Mouse (Mus musculus) liver, embryonic 14.5 days (tissue): ENCODE results near the gene Olfr453. TPM values are rescaled to one million over a fixed set of nuclear protein-coding genes. Genes with fewer than 3 reads are reported as not detected.

Source experiments
- ATAC-seq: fragments of 200-750 bp; cut with Nextera tagmentation; 2 replicates; pipeline ENCODE4 v1.8.0; 2017; ENCODE audit warnings: moderate number of reproducible peaks, mild to moderate bottlenecking, moderate library complexity; ENCODE audit not compliant: insufficient read depth
- DNase-seq, 3 experiments: peaks; one replicate each; pipeline ENCODE4 v3.0.0-alpha.2; 2012 to 2013; ENCODE audit warnings: low read depth in 3 of 3, low spot score in 3 of 3
- H3K27ac ChIP-seq: fragments of 300-500 bp; sonication (generic); 2 replicates; pipeline ENCODE4 v1.5.1; 2014; ENCODE audit warnings: moderate library complexity, mild to moderate bottlenecking, control low read depth, inconsistent platforms
- H3K27me3 ChIP-seq: fragments of 300-500 bp; sonication (generic); 2 replicates; pipeline ENCODE4 v1.6.1; 2014; ENCODE audit warnings: mild to moderate bottlenecking, low read length, moderate library complexity; ENCODE audit not compliant: control insufficient read depth, insufficient read depth
- H3K36me3 ChIP-seq: fragments of 300-500 bp; sonication (generic); replicated peaks from 2 replicates; pipeline ENCODE4 v1.6.1; 2014; ENCODE audit warnings: low read depth; ENCODE audit not compliant: control insufficient read depth, insufficient read depth
- H3K4me1 ChIP-seq, 2 experiments: fragments of 200-500 bp in 1 of 2; fragments of 300-500 bp in 1 of 2; sonication (generic) in 1 of 2; replicated peaks; 2 replicates each; pipeline ENCODE4 v1.6.1; 2012 to 2014; ENCODE audit warnings: antibody characterized with exemption in 1 of 2, inconsistent platforms in 1 of 2, low read length in 1 of 2; ENCODE audit not compliant: control insufficient read depth in 2 of 2, insufficient read depth in 2 of 2
- H3K4me2 ChIP-seq: fragments of 300-500 bp; sonication (generic); 2 replicates; pipeline ENCODE4 v1.6.1; 2014; ENCODE audit warnings: low read depth, mild to moderate bottlenecking, control low read depth, moderate library complexity
- H3K4me3 ChIP-seq, 2 experiments: fragments of 200-500 bp in 1 of 2; fragments of 300-500 bp in 1 of 2; sonication (generic) in 1 of 2; 2 replicates each; pipeline ENCODE4 v1.5.1; 2012 to 2014; ENCODE audit warnings: low read depth in 2 of 2, low read length in 2 of 2, mild to moderate bottlenecking in 2 of 2, control low read depth in 1 of 2, inconsistent platforms in 1 of 2, moderate library complexity in 1 of 2; ENCODE audit not compliant: insufficient read depth in 1 of 2
- H3K9ac ChIP-seq: fragments of 300-500 bp; sonication (generic); replicated peaks from 2 replicates; pipeline ENCODE4 v1.6.1; 2014; ENCODE audit warnings: mild to moderate bottlenecking, control low read depth, moderate library complexity
- H3K9me3 ChIP-seq: fragments of 300-500 bp; sonication (generic); 2 replicates; pipeline ENCODE4 v1.6.1; 2016; ENCODE audit warnings: low read length, mixed read lengths; ENCODE audit not compliant: control insufficient read depth
- CTCF ChIP-seq: IDR thresholded peaks from 2 replicates; pipeline ENCODE4 v1.5.1; 2016; ENCODE audit warnings: antibody characterized with exemption, low read depth, control low read depth
- EP300 ChIP-seq: IDR thresholded peaks from 2 replicates; pipeline ENCODE4 v1.6.1; 2016; ENCODE audit warnings: antibody characterized with exemption, low read depth
- WGBS: fragments of 180-500 bp; shearing (Covaris S2); extraction: QIAGEN DNeasy Blood & Tissue Kit; methylation state at CpG from one replicate; pipeline ENCODE4 v1.1.7; 2014; ENCODE audit not compliant: insufficient replicate concordance; 5-methylcytosine and 5-hydroxymethylcytosine counted together
- polyA plus RNA-seq, 2 experiments: library from polyadenylated mRNA; depleted of rRNA in 1 of 2; stranded (reverse) in 1 of 2; unstranded in 1 of 2; fragments of >200 nt; fragmentation: Nextera tagmentation in 1 of 2; extraction: Ambion mirVana in 1 of 2; gene quantifications; 2 replicates each; pipeline versions ENCODE4 v1.2.1 to v1.2.3; 2012 to 2014

The Olfr453 gene
- polyA plus RNA-seq, 2 experiments, result not detected

DNA sequence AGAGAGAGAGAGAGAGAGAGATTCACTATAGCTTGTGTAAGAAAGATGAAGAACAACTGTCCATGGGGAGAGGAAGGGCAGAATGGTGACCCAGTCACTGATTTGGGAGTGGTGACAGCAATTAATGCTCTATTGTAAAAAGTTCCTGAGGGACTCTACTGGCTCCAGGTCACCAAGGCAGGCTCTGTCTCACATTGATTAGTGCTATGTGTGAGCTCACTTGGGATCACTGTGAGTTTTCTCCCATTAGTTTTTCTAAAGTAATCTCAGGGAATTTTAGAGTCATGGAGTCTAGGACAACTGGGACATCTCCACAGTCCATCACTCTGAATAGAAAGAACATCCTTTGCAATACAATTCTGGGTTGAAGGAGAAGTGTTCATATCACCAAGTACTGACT lies 45.6 kb downstream of the Olfr453 start, which contains the start of gene Olfr452:
Olfr452 (plus strand) TSS at position 301 of the 400 bp plus-strand sequence.
- DNase-seq (no peak), ATAC-seq (no peak)
- Histone ChIP-seq H3K9me3 (no peaks in the 10 kb centered on the region), H3K36me3 (no peaks in the 10 kb centered on the region), H3K9ac (no peak within 1 kb of the TSS), H3K27me3 (no peaks in the 10 kb centered on the region), H3K4me1 (no peaks in the 10 kb centered on the region), H3K4me2 (no peak within 1 kb of the TSS), H3K4me3 (no peak within 1 kb of the TSS), H3K27ac (no peak within 1 kb of the TSS)
- TF ChIP-seq CTCF, result no peak

DNA sequence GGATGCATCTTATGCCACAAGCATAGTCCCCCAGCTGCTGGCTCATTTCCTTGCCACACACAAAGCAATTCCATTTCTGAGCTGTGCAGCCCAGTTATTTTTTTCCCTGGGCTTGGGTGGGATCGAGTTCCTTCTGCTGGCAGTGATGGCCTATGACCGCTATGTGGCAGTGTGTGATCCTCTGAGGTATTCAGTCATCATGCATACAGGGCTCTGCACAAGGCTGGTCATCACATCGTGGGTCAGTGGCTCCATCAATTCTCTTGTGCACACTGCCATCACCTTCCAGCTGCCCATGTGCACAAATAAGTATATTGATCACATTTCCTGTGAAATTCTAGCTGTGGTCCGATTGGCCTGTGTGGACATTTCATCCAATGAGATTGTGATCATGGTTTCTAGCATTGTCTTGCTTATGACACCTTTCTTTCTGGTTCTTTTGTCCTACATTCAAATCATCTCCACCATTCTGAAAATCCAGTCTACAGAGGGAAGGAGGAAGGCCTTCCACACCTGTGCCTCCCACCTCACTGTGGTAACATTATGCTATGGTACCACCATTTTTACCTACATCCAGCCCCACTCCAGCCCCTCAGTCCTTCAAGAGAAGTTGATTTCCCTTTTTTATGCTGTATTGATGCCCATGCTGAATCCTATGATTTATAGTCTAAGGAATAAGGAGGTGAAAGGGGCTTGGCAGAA lies 51.2 kb downstream of the Olfr453 start:
- H3K27me3 ChIP-seq, result no peaks in the 10 kb centered on the region
- ATAC-seq (no peak), DNase-seq (no peak)
- no peak overlapping the region for H3K4me3 ChIP-seq
- no peaks in the 10 kb centered on the region for H3K36me3 ChIP-seq
- WGBS, result 31% methylated on average over 4 of the region's 4 CpGs
- no peaks in the 10 kb centered on the region for H3K9me3 ChIP-seq
- H3K27ac ChIP-seq, result no peak overlapping the region
- no peak overlapping the region for H3K4me2 ChIP-seq
- TF ChIP-seq EP300 (no peak), CTCF (no peak)
- no peaks in the 10 kb centered on the region for H3K4me1 ChIP-seq
- no peak overlapping the region for H3K9ac ChIP-seq

DNA sequence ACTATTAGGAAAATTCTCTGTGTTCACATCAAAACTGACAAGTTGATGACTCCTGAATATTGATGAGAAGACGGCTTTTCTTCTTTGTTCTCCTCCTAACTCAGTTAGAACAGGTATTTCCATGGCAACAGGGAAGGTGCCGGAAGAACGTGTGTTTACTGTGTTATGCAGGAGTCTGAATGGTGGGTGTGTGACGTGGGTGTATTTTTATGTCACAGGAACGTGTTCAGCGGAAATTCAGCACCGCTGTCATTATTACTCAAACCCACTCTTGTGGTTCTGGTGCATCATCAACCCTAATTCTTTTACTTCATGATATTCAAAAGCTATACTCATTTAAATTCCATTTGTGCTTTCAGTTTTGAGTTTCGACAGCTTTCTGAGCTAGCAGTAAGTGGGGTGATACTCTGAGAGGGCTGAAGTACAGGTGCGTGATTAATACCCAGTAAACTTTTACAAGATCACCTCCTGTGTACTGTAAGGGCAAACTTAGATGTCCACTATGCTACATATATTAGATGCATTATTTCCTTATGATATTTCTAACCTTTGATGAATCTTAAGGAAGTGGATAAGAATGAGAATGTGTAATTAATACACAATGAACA lies 51.9 kb downstream of the Olfr453 start:
- Histone ChIP-seq H3K9me3 (no peaks in the 10 kb centered on the region), H3K36me3 (no peaks in the 10 kb centered on the region), H3K4me2 (no peak overlapping the region), H3K4me1 (no peaks in the 10 kb centered on the region), H3K4me3 (no peak overlapping the region), H3K9ac (no peak overlapping the region), H3K27me3 (no peaks in the 10 kb centered on the region), H3K27ac (no peak overlapping the region)
- DNase-seq, result no peak
- WGBS, result 61% methylated on average over 9 of the region's 9 CpGs
- ATAC-seq, result no peak
- TF ChIP-seq CTCF, result no peak
- no peak for TF ChIP-seq EP300

DNA sequence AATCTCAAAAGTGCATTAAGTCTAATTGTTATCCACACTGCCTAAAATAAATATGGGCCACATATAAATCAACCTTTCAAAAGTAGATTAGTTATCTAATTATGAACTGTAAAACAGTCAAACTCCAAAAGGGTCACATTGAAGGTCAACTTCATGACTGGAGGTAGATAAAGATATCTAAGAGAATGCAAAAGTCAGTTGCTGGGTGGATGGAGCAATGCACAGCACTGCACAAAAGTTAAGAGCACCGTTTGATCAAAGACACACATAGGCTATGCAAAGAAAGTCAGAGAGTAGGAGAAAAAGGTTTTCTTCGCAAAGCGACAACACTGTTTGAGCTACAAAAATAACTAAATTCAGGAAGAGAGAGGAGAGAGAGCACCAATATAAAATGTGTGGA lies 55.8 kb downstream of the Olfr453 start:
- TF ChIP-seq EP300 (no peak), CTCF (no peak)
- no peaks in the 10 kb centered on the region for H3K9me3 ChIP-seq
- H3K9ac ChIP-seq, result no peak overlapping the region
- no peaks in the 10 kb centered on the region for H3K27me3 ChIP-seq
- no peaks in the 10 kb centered on the region for H3K4me1 ChIP-seq
- DNase-seq (no peak), ATAC-seq (no peak)
- 64% methylated on average over 3 of the region's 3 CpGs for WGBS
- H3K27ac ChIP-seq, result no peak overlapping the region
- no peaks in the 10 kb centered on the region for H3K36me3 ChIP-seq
- no peak overlapping the region for H3K4me2 ChIP-seq
- H3K4me3 ChIP-seq, result no peak overlapping the region

Other genes starting within 250 kb of the Olfr453 start
- not detected in 2 replicates for gene Olfr455, start 191.8 kb upstream of the Olfr453 start, polyA plus RNA-seq (2012; rRNA removed)
- gene Olfr455, start 191.8 kb upstream of the Olfr453 start, polyA plus RNA-seq (2014; fragmentation: Nextera tagmentation; extraction: Ambion mirVana), result not detected in 2 replicates
- gene Tcaf3, start 141.7 kb upstream of the Olfr453 start, polyA plus RNA-seq (2012; rRNA removed), result not detected in 2 replicates
- not detected in 2 replicates for gene Tcaf3, start 141.7 kb upstream of the Olfr453 start, polyA plus RNA-seq (2014; fragmentation: Nextera tagmentation; extraction: Ambion mirVana)
- 0.07 and 0.12 TPM in 2 replicates for gene Tcaf2, start 94.1 kb upstream of the Olfr453 start, polyA plus RNA-seq (2012; rRNA removed)
- gene Tcaf2, start 94.1 kb upstream of the Olfr453 start, polyA plus RNA-seq (2014; fragmentation: Nextera tagmentation; extraction: Ambion mirVana), result 0.04 and 0.06 TPM in 2 replicates
- gene Tcaf1, start 29.3 kb upstream of the Olfr453 start, polyA plus RNA-seq (2012; rRNA removed), result 2.2 TPM in 2 replicates
- 3.1 and 4.2 TPM in 2 replicates for gene Tcaf1, start 29.3 kb upstream of the Olfr453 start, polyA plus RNA-seq (2014; fragmentation: Nextera tagmentation; extraction: Ambion mirVana)
- not detected in 2 replicates for gene Olfr38, start 17.0 kb downstream of the Olfr453 start, polyA plus RNA-seq (2012; rRNA removed)
- gene Olfr38, start 17.0 kb downstream of the Olfr453 start, polyA plus RNA-seq (2014; fragmentation: Nextera tagmentation; extraction: Ambion mirVana), result not detected in 2 replicates
- not detected in 2 replicates for gene Olfr452, start 45.7 kb downstream of the Olfr453 start, polyA plus RNA-seq (2012; rRNA removed)
- gene Olfr452, start 45.7 kb downstream of the Olfr453 start, polyA plus RNA-seq (2014; fragmentation: Nextera tagmentation; extraction: Ambion mirVana), result not detected in 2 replicates
- gene Olfr450, start 72.6 kb downstream of the Olfr453 start, polyA plus RNA-seq (2012; rRNA removed), result not detected in 2 replicates
- not detected in 2 replicates for gene Olfr450, start 72.6 kb downstream of the Olfr453 start, polyA plus RNA-seq (2014; fragmentation: Nextera tagmentation; extraction: Ambion mirVana)
- gene Olfr449, start 95.0 kb downstream of the Olfr453 start, polyA plus RNA-seq (2012; rRNA removed), result not detected in 2 replicates
- gene Olfr449, start 95.0 kb downstream of the Olfr453 start, polyA plus RNA-seq (2014; fragmentation: Nextera tagmentation; extraction: Ambion mirVana), result not detected in 2 replicates
- not detected in 2 replicates for gene Olfr448, start 151.1 kb downstream of the Olfr453 start, polyA plus RNA-seq (2012; rRNA removed)
- gene Olfr448, start 151.1 kb downstream of the Olfr453 start, polyA plus RNA-seq (2014; fragmentation: Nextera tagmentation; extraction: Ambion mirVana), result not detected in 2 replicates
- not detected in 2 replicates for gene Olfr447, start 169.5 kb downstream of the Olfr453 start, polyA plus RNA-seq (2012; rRNA removed)
- not detected in 2 replicates for gene Olfr447, start 169.5 kb downstream of the Olfr453 start, polyA plus RNA-seq (2014; fragmentation: Nextera tagmentation; extraction: Ambion mirVana)
- gene Olfr446, start 182.0 kb downstream of the Olfr453 start, polyA plus RNA-seq (2012; rRNA removed), result not detected in 2 replicates
- gene Olfr446, start 182.0 kb downstream of the Olfr453 start, polyA plus RNA-seq (2014; fragmentation: Nextera tagmentation; extraction: Ambion mirVana), result not detected in 2 replicates
- not detected in 2 replicates for gene Olfr444, start 209.7 kb downstream of the Olfr453 start, polyA plus RNA-seq (2012; rRNA removed)
- gene Olfr444, start 209.7 kb downstream of the Olfr453 start, polyA plus RNA-seq (2014; fragmentation: Nextera tagmentation; extraction: Ambion mirVana), result not detected in 2 replicates